Mouse (Mus musculus) heart, embryonic 16.5 days (tissue): Measurements from ENCODE around the gene Igflr1. TPM values are rescaled to one million over a fixed set of nuclear protein-coding genes. Genes with fewer than 3 reads are reported as not detected.

ENCODE experiments used
- ATAC-seq: fragments of 200-750 bp; cut with Nextera tagmentation; replicated peaks from 2 replicates; pipeline ENCODE4 v1.8.0; 2017; ENCODE audit warnings: moderate number of reproducible peaks; ENCODE audit not compliant: insufficient read depth, low FRiP score; ENCODE audit errors: extremely low read depth
- H3K27ac ChIP-seq: fragments of 300-500 bp; sonication (generic); 2 replicates; pipeline ENCODE4 v1.5.1; 2014; ENCODE audit warnings: mild to moderate bottlenecking, low read length, control low read depth, moderate library complexity
- H3K27me3 ChIP-seq: fragments of 300-500 bp; sonication (generic); 2 replicates; pipeline ENCODE4 v1.6.1; 2014; ENCODE audit warnings: low read length, mixed read lengths; ENCODE audit not compliant: control insufficient read depth, insufficient read depth
- H3K36me3 ChIP-seq: fragments of 300-500 bp; sonication (generic); 2 replicates; pipeline ENCODE4 v1.6.1; 2014; ENCODE audit not compliant: control insufficient read depth, insufficient read depth
- H3K4me1 ChIP-seq: fragments of 300-500 bp; sonication (generic); 2 replicates; pipeline ENCODE4 v1.6.1; 2014; ENCODE audit warnings: low read length, mixed read lengths; ENCODE audit not compliant: control insufficient read depth, insufficient read depth
- H3K4me2 ChIP-seq: fragments of 300-500 bp; sonication (generic); 2 replicates; pipeline ENCODE4 v1.6.1; 2014; ENCODE audit warnings: low read depth, mild to moderate bottlenecking, control low read depth, low read length
- H3K4me3 ChIP-seq: fragments of 300-500 bp; sonication (generic); 2 replicates; pipeline ENCODE4 v1.5.1; 2014; ENCODE audit warnings: mild to moderate bottlenecking, control low read depth, low read length
- H3K9ac ChIP-seq: fragments of 300-500 bp; sonication (generic); 2 replicates; pipeline ENCODE4 v1.6.1; 2014; ENCODE audit warnings: low read length, control low read depth
- H3K9me3 ChIP-seq: fragments of 300-500 bp; sonication (generic); replicated peaks from 2 replicates; pipeline ENCODE4 v1.6.1; 2016; ENCODE audit warnings: low read length; ENCODE audit not compliant: control insufficient read depth
- WGBS: fragments of 180-500 bp; shearing (Covaris S2); extraction: QIAGEN DNeasy Blood & Tissue Kit; methylation state at CpG from one replicate; pipeline ENCODE4 v1.1.7; 2014; 5-methylcytosine and 5-hydroxymethylcytosine counted together
- microRNA-seq: library from miRNA; unstranded; fragments of <30 nt; microRNA quantifications from one replicate; pipeline ENCODE4, GENCODE M21; 2017
- polyA plus RNA-seq: library from polyadenylated mRNA; unstranded; fragments of >200 nt; fragmentation: Nextera tagmentation; extraction: Ambion mirVana; gene quantifications from 2 replicates; pipeline ENCODE4 v1.2.1, GENCODE M21; 2015

Igflr1 gene
- polyA plus RNA-seq, 1 experiment from 2014 or later: 3.9 TPM

DNA sequence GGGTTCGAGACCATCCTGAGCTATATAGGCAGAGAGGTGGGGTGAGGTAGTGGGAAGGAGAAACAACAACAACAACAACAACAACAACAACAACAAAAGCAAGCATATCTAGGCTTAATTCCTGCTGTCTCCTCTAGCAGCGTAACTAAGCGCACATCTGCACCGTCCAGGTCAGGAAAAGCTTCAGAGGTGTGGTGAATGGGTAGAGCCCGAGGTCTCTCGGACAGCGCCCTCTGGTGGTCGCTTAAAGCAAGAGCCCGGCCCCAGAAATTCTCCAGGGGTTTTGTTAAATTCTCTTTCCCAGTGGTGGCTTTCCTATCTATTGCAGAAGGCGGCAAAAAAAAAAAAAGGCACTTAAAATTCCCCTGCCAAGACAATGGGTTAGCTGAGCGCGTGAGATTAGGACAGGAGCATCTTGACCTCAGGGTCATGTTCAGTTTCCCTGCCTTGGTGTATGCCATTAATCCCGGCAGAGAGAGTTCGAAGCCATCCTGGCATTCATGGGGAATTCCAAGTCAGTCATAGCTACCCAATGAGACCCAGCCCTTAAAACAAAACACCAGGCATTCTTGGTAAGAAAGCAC is 48.4 kb downstream of the Igflr1 start:
- no peaks in the 10 kb centered on the region for H3K9me3 ChIP-seq
- peaks cover 11% of the 10 kb centered on the region for H3K4me1 ChIP-seq
- no peak overlapping the region for H3K4me3 ChIP-seq
- peaks cover 32% of the 10 kb centered on the region for H3K36me3 ChIP-seq
- WGBS: 24% methylated on average over 14 of the region's 14 CpGs
- H3K27me3 ChIP-seq: no peaks in the 10 kb centered on the region
- H3K27ac ChIP-seq: no peak overlapping the region
- H3K4me2 ChIP-seq: no peak overlapping the region
- H3K9ac ChIP-seq: no peak overlapping the region
- no peak for ATAC-seq

DNA sequence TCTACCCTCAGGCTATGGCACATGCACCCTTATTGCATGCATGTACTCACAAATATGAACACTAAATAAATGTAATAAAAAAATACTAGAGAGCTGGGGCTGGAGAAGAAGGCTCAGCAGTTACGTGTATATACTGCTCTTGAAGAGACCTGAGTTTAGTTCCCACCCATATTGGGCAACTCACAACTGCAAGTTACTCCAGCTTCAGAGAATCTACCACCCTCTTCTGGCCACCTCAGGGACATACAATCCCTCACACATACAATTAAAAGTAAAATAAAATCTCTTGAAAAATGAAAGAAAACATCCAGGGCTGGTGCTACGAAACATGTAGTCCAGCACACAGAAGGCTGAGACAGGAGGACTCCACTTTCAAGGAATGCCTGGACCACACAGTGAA is 49.2 kb downstream of the Igflr1 start:
- H3K4me1 ChIP-seq: peaks cover 11% of the 10 kb centered on the region
- H3K36me3 ChIP-seq: peaks cover 40% of the 10 kb centered on the region
- no peak overlapping the region for H3K4me2 ChIP-seq
- ATAC-seq: no peak
- WGBS: 74% methylated on average over 2 of the region's 2 CpGs
- no peak overlapping the region for H3K27ac ChIP-seq
- H3K27me3 ChIP-seq: no peaks in the 10 kb centered on the region
- H3K4me3 ChIP-seq: no peak overlapping the region
- H3K9me3 ChIP-seq: no peaks in the 10 kb centered on the region
- H3K9ac ChIP-seq: no peak overlapping the region

DNA sequence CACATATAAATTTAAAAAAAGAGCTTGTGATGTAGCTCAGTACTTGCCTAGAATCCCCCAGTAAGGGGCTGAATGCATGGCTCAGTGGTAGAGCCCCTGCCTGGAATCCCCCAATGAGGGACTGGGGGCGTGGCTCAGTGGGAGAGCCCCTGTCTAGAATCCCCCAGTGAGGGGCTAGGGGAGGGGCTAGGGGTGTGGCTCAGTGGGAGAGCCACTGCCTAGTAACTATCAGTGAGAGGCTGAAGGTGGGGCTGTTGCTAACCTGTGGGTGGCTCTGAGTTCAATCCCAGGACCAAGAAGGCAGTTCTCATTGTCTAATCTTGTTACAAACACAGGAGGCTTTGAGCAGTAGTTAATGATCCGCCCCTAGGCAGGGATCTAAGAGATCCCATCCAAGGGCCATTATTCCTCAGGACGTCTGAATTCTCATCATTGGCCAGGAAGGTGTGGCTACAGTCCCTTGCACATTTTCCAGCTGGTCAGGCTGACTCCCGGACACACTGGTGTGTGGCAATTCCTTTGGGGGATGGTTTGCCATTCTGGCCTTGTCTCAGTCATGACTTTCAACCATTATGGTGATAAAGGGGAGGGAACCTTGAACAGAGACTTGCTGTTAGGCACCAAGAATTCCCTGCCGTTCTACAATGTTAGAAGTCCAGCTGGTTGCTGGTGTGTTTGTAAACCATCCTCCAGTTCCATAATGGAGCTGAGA is 50.0 kb downstream of the Igflr1 start:
- H3K9me3 ChIP-seq: no peaks in the 10 kb centered on the region
- H3K36me3 ChIP-seq: peaks cover 43% of the 10 kb centered on the region
- H3K27me3 ChIP-seq: no peaks in the 10 kb centered on the region
- H3K27ac ChIP-seq: no peak overlapping the region
- peaks cover 4% of the 10 kb centered on the region for H3K4me1 ChIP-seq
- ATAC-seq: no peak; the same call in 1 of the 2 replicates
- no peak overlapping the region for H3K9ac ChIP-seq
- H3K4me2 ChIP-seq: no peak overlapping the region
- H3K4me3 ChIP-seq: no peak overlapping the region
- WGBS: 60% methylated on average over 5 of the region's 5 CpGs

Small RNA genes lying within 50 kb of the gene (microRNA-seq; reads per million reads assigned to microRNA genes)
- 2.6 reads per million, percentile 7 among the genes with 10 or more reads in this experiment for gene Gm38670
- gene Mir3569: not detected

Other genes starting within 250 kb of the Igflr1 start
- 3.6 and 7.3 TPM in 2 replicates for gene E130208F15Rik, start 243.7 kb upstream of the Igflr1 start, polyA plus RNA-seq
- 12.0 and 17.0 TPM in 2 replicates for gene Sdhaf1, start 241.5 kb upstream of the Igflr1 start, polyA plus RNA-seq
- 1.2 and 1.4 TPM in 2 replicates for gene Lrfn3, start 202.7 kb upstream of the Igflr1 start, polyA plus RNA-seq
- 32.2 and 34.7 TPM in 2 replicates for gene Tyrobp, start 151.7 kb upstream of the Igflr1 start, polyA plus RNA-seq
- gene Hcst, start 145.6 kb upstream of the Igflr1 start, polyA plus RNA-seq: 2.2 and 4.6 TPM in 2 replicates
- 1.7 and 1.8 TPM in 2 replicates for gene Nfkbid, start 143.7 kb upstream of the Igflr1 start, polyA plus RNA-seq
- 11.1 and 13.5 TPM in 2 replicates for gene Aplp1, start 119.9 kb upstream of the Igflr1 start, polyA plus RNA-seq
- 0.15 and 0.20 TPM in 2 replicates for gene Kirrel2, start 107.7 kb upstream of the Igflr1 start, polyA plus RNA-seq
- gene Nphs1, start 107.1 kb upstream of the Igflr1 start, polyA plus RNA-seq: 0.19 TPM in 1 of 2 replicates, not detected in the other
- gene Prodh2, start 71.8 kb upstream of the Igflr1 start, polyA plus RNA-seq: 0.09 TPM in 1 of 2 replicates, not detected in the other
- gene Arhgap33, start 30.4 kb upstream of the Igflr1 start, polyA plus RNA-seq: 7.3 and 8.2 TPM in 2 replicates
- gene Hspb6, start 13.2 kb upstream of the Igflr1 start, polyA plus RNA-seq: 204 and 205 TPM in 2 replicates
- 6.6 and 8.4 TPM in 2 replicates for gene Proser3, start 13.1 kb upstream of the Igflr1 start, polyA plus RNA-seq
- gene Lin37, start 5.6 kb upstream of the Igflr1 start, polyA plus RNA-seq: 33.6 and 40.1 TPM in 2 replicates
- gene U2af1l4, start 2.1 kb upstream of the Igflr1 start, polyA plus RNA-seq: 102 and 104 TPM in 2 replicates
- gene Gm49396, start 2.1 kb upstream of the Igflr1 start, polyA plus RNA-seq: 11.4 and 12.0 TPM in 2 replicates
- 111 and 123 TPM in 2 replicates for gene Psenen, start 1.8 kb upstream of the Igflr1 start, polyA plus RNA-seq
- gene Kmt2b, start 23.3 kb downstream of the Igflr1 start, polyA plus RNA-seq: 4.2 TPM in 2 replicates
- gene Zbtb32, start 33.5 kb downstream of the Igflr1 start, polyA plus RNA-seq: 0.24 and 0.51 TPM in 2 replicates
- 0.47 and 0.49 TPM in 2 replicates for gene Upk1a, start 47.4 kb downstream of the Igflr1 start, polyA plus RNA-seq
- gene Cox6b1, start 60.7 kb downstream of the Igflr1 start, polyA plus RNA-seq: 1,996 and 2,229 TPM in 2 replicates
- gene Etv2, start 70.4 kb downstream of the Igflr1 start, polyA plus RNA-seq: not detected in 2 replicates
- 84.5 and 85.8 TPM in 2 replicates for gene Rbm42, start 84.9 kb downstream of the Igflr1 start, polyA plus RNA-seq
- 32.2 and 32.6 TPM in 2 replicates for gene Haus5, start 99.6 kb downstream of the Igflr1 start, polyA plus RNA-seq
- gene Pmis2, start 106.2 kb downstream of the Igflr1 start, polyA plus RNA-seq: not detected in 2 replicates
- gene 2200002J24Rik, start 133.5 kb downstream of the Igflr1 start, polyA plus RNA-seq: 1.0 and 1.8 TPM in 2 replicates
- 0.37 and 0.39 TPM in 2 replicates for gene Atp4a, start 146.8 kb downstream of the Igflr1 start, polyA plus RNA-seq
- 197 and 203 TPM in 2 replicates for gene Tmem147, start 164.1 kb downstream of the Igflr1 start, polyA plus RNA-seq
- gene Gapdhs, start 178.3 kb downstream of the Igflr1 start, polyA plus RNA-seq: 0.21 and 0.47 TPM in 2 replicates
- 1.6 and 1.8 TPM in 2 replicates for gene Sbsn, start 186.0 kb downstream of the Igflr1 start, polyA plus RNA-seq
- gene Dmkn, start 198.3 kb downstream of the Igflr1 start, polyA plus RNA-seq: 5.2 and 5.9 TPM in 2 replicates
- 2.0 and 2.7 TPM in 2 replicates for gene Krtdap, start 222.5 kb downstream of the Igflr1 start, polyA plus RNA-seq